Comparison of ENCODE assay signal across 8 mouse cellular contexts in genomic region chrX:38438147-38438791, GRCm38 (mm10). TPM values are rescaled to one million over a fixed set of nuclear protein-coding genes. Genes with fewer than 3 reads are reported as not detected.
DNase-seq lines count a peak whose midpoint lies in the region; ATAC-seq lines count a peak whose summit lies in the region.

No protein-coding gene starts in this region.

- no peaks in the 10 kb centered on the region for H3K9me3 ChIP-seq in forebrain, embryonic 12.5 days
- no peaks in the 10 kb centered on the region for H3K9me3 ChIP-seq in hindbrain, embryonic 11.5 days (ENCODE audit: control insufficient read depth, low read length)

- H3K36me3 ChIP-seq in forebrain, embryonic 12.5 days (replicated peaks) = no peaks in the 10 kb centered on the region
- H3K36me3 ChIP-seq in hindbrain, embryonic 11.5 days (ENCODE audit: control insufficient read depth, insufficient read depth, low read length) = no peaks in the 10 kb centered on the region

- H3K9ac ChIP-seq in forebrain, embryonic 12.5 days = no peak overlapping the region
- no peak overlapping the region for H3K9ac ChIP-seq in hindbrain, embryonic 11.5 days (ENCODE audit: low read depth, low read length)

- H3K4me3 ChIP-seq in forebrain, embryonic 12.5 days (replicated peaks) = no peak overlapping the region
- H3K4me3 ChIP-seq in hindbrain, embryonic 11.5 days (ENCODE audit: low read depth, low read length) = no peak overlapping the region

- peak; percentile 55; the same call in 1 of the 2 replicates for ATAC-seq in forebrain, embryonic 12.5 days (ENCODE audit: low FRiP score)
- ATAC-seq in hindbrain, embryonic 11.5 days (ENCODE audit: low FRiP score) = no peak
- ATAC-seq in megakaryocyte-erythroid progenitor cell, adult 5-6 weeks (replicated peaks; ENCODE audit: low FRiP score, low TSS enrichment, poor library complexity, severe bottlenecking) = peak; percentile 89

- 49% methylated on average over 7 of the region's 7 CpGs for WGBS in forebrain, embryonic 12.5 days
- 55% methylated on average over 7 of the region's 7 CpGs for WGBS in hindbrain, embryonic 11.5 days

- H3K27ac ChIP-seq in forebrain, embryonic 12.5 days = no peak overlapping the region
- H3K27ac ChIP-seq in hindbrain, embryonic 11.5 days (ENCODE audit: low read depth, low read length) = no peak overlapping the region

- no peaks in the 10 kb centered on the region for H3K4me1 ChIP-seq in forebrain, embryonic 12.5 days
- no peaks in the 10 kb centered on the region for H3K4me1 ChIP-seq in hindbrain, embryonic 11.5 days (replicated peaks; ENCODE audit: control insufficient read depth, insufficient read depth, low read length)

- no peak overlapping the region for H3K4me2 ChIP-seq in forebrain, embryonic 12.5 days
- no peak overlapping the region for H3K4me2 ChIP-seq in hindbrain, embryonic 11.5 days (replicated peaks; ENCODE audit: low read depth, low read length)

- H3K27me3 ChIP-seq in forebrain, embryonic 12.5 days = no peaks in the 10 kb centered on the region
- no peaks in the 10 kb centered on the region for H3K27me3 ChIP-seq in hindbrain, embryonic 11.5 days (ENCODE audit: control insufficient read depth, insufficient read depth, low read length)

- peak; percentile 59 for DNase-seq in Muller cell, postnatal 12 days (ENCODE audit: inconsistent ontology term)
- peak; percentile 42 for DNase-seq in c-Kit-positive CD71-negative TER-119-negative erythroid progenitor cells, embryonic 14.5 days (ENCODE audit: low read depth)
- peak; percentile 76 for DNase-seq in hindbrain, embryonic 11.5 days (ENCODE audit: low spot score)
- DNase-seq in left cerebral cortex, adult 18-20 months (ENCODE audit: low spot score in 2 of 2) = peak; percentile 78
- DNase-seq in right cerebral cortex, postnatal 10 days (ENCODE audit: low spot score in 2 of 2) = peak; percentile 77 to 86
- DNase-seq in urinary bladder, postnatal 25 days (ENCODE audit: low spot score) = peak; percentile 65

RNA-seq across cellular contexts. Expression of gene Lamp2, which starts 18.0 kb away (rescaled TPM):
- 59.9 and 60.4 TPM in 2 replicates for polyA plus RNA-seq in forebrain, embryonic 12.5 days (2016; fragmentation: Nextera tagmentation; extraction: Ambion mirVana)
- polyA plus RNA-seq in hindbrain, embryonic 11.5 days (2014; fragmentation: Nextera tagmentation; extraction: Ambion mirVana) = 92.4 and 96.6 TPM in 2 replicates
- 10 to 100 TPM; 75.1 to 75.2 TPM for total RNA-seq in left cerebral cortex, adult 18-20 months (2021)
- total RNA-seq in megakaryocyte-erythroid progenitor cell, adult 5-6 weeks (2014; fragmentation: Nextera tagmentation) = 47.0 and 47.2 TPM in 2 replicates
- 73.7 and 82.0 TPM in 2 replicates for total RNA-seq in megakaryocyte-erythroid progenitor cell, adult 5-6 weeks (2017)
